Mouse (Mus musculus) intestine, postnatal 0 days (tissue): Measurements from ENCODE around the gene Bbc3. TPM values are rescaled to one million over a fixed set of nuclear protein-coding genes. Genes with fewer than 3 reads are reported as not detected.

ENCODE experiments used
- ATAC-seq: fragments of 200-750 bp; cut with Nextera tagmentation; 2 replicates; pipeline ENCODE4 v1.8.0; 2017; ENCODE audit warnings: mild to moderate bottlenecking, moderate TSS enrichment, moderate library complexity
- H3K27ac ChIP-seq: fragments of 300-500 bp; sonication (generic); 2 replicates; pipeline ENCODE4 v1.5.1; 2014; ENCODE audit warnings: mild to moderate bottlenecking, low read depth, low read length, moderate library complexity
- H3K27me3 ChIP-seq: fragments of 300-500 bp; sonication (generic); replicated peaks from 2 replicates; pipeline ENCODE4 v1.6.1; 2014; ENCODE audit warnings: low read length, mixed read lengths; ENCODE audit not compliant: control insufficient read depth, insufficient read depth
- H3K36me3 ChIP-seq: fragments of 300-500 bp; sonication (generic); 2 replicates; pipeline ENCODE4 v1.6.1; 2014; ENCODE audit warnings: mild to moderate bottlenecking, moderate library complexity; ENCODE audit not compliant: control insufficient read depth, insufficient read depth
- H3K4me1 ChIP-seq: fragments of 300-500 bp; sonication (generic); replicated peaks from 2 replicates; pipeline ENCODE4 v1.6.1; 2014; ENCODE audit warnings: antibody characterized with exemption, low read length, mixed read lengths; ENCODE audit not compliant: control insufficient read depth, insufficient read depth
- H3K4me2 ChIP-seq: fragments of 300-500 bp; sonication (generic); replicated peaks from 2 replicates; pipeline ENCODE4 v1.6.1; 2014; ENCODE audit warnings: low read depth, mild to moderate bottlenecking, moderate library complexity
- H3K4me3 ChIP-seq: fragments of 300-500 bp; sonication (generic); 2 replicates; pipeline ENCODE4 v1.5.1; 2014; ENCODE audit warnings: low read depth, low read length
- H3K9ac ChIP-seq: fragments of 300-500 bp; sonication (generic); 2 replicates; pipeline ENCODE4 v1.6.1; 2014; ENCODE audit warnings: mild to moderate bottlenecking, low read depth, low read length
- H3K9me3 ChIP-seq: fragments of 300-500 bp; sonication (generic); 2 replicates; pipeline ENCODE4 v1.6.1; 2016; ENCODE audit warnings: mixed run types; ENCODE audit not compliant: control insufficient read depth
- CTCF ChIP-seq: sonication (generic); IDR thresholded peaks from 2 replicates; pipeline ENCODE4 v1.5.1; 2016; ENCODE audit warnings: low read depth, mild to moderate bottlenecking, control low read depth, antibody characterized with exemption, moderate library complexity
- WGBS: fragments of 180-500 bp; shearing (Covaris S2); extraction: QIAGEN DNeasy Blood & Tissue Kit; methylation state at CpG from one replicate; pipeline ENCODE4 v1.1.7; 2014; 5-methylcytosine and 5-hydroxymethylcytosine counted together
- polyA plus RNA-seq: library from polyadenylated mRNA; unstranded; fragments of >200 nt; fragmentation: Nextera tagmentation; extraction: Ambion mirVana; gene quantifications from 2 replicates; pipeline ENCODE4 v1.2.1, GENCODE M21; 2015

The Bbc3 gene
- polyA plus RNA-seq, 1 experiment from 2014 or later: 6.6 TPM

DNA sequence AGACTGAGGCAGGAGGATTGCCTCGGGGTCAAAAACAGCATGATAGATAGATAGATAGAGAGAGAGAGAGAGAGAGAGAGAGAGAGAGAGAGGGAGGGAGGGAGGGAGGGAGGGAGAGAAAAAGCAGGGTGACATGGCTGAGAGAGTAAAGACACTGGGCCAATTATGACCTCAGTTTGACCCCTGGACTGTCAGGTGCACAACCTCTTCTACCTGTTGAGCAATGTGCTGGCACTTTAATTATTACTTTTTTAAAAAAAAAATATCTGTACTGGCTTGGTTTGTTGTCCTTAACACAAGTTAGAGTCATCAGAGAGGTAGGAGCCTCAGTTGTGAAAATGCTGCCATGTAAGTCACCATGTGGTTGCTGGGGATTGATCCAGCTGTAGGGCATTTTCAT, 20.4 kb upstream of the Bbc3 start:
- Histone ChIP-seq H3K4me2 (no peak overlapping the region), H3K9ac (no peak overlapping the region), H3K4me1 (no peaks in the 10 kb centered on the region), H3K27ac (no peak overlapping the region), H3K9me3 (no peaks in the 10 kb centered on the region), H3K27me3 (no peaks in the 10 kb centered on the region), H3K36me3 (peaks cover 17% of the 10 kb centered on the region), H3K4me3 (no peak overlapping the region)
- TF ChIP-seq CTCF: no peak
- ATAC-seq: no peak
- WGBS: 76% methylated on average over 1 of the region's 1 CpGs

- H3K9me3 ChIP-seq: no peaks in the 10 kb centered on the region
- no peak overlapping the region for H3K9ac ChIP-seq
- no peak overlapping the region for H3K27ac ChIP-seq
- WGBS: 22% methylated on average over 4 of the region's 4 CpGs
- peak; percentile 61 for ATAC-seq
- H3K4me1 ChIP-seq: no peaks in the 10 kb centered on the region
- H3K4me3 ChIP-seq: no peak overlapping the region; the same call in 1 of the 2 replicates
- no peaks in the 10 kb centered on the region for H3K36me3 ChIP-seq
- no peaks in the 10 kb centered on the region for H3K27me3 ChIP-seq
- peak overlapping the region; percentile 87 for H3K4me2 ChIP-seq
- TF ChIP-seq CTCF: no peak
Observed at GRCm38 (mm10) chr7:16294346-16294745, 13.8 kb upstream of the Bbc3 start.

DNA sequence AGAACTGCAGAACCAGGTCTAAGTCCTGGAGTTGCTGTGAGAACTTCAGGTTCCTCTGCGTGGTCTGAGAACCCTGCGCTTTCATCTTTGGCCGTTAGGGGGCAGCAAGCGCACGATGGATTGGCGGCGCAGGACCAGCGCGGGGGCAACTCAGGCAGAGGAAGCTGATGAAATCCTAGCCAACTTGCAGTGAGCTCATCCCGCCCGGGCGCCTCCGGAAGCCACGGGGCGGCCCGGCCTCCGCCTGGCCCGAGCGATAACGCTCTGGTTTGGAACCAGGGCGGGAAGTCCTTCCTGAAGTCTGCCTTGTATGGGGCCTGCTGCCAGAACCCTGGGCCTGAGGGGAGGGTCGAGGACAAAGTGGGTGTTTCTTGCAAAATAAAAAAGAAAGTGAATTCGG, 13.4 kb upstream of the Bbc3 start:
- H3K4me1 ChIP-seq: no peaks in the 10 kb centered on the region
- TF ChIP-seq CTCF: peak; percentile 99
- H3K9me3 ChIP-seq: no peaks in the 10 kb centered on the region
- H3K9ac ChIP-seq: 0 out of 2 replicates have a peak overlapping the region, but pooled peaks have one; percentile 44
- ATAC-seq: peak; percentile 81
- H3K4me2 ChIP-seq: peak overlapping the region; percentile 87
- H3K36me3 ChIP-seq: no peaks in the 10 kb centered on the region
- 0 out of 2 replicates have a peak, but pooled peaks cover 4% of the 10 kb centered on the region for H3K27me3 ChIP-seq
- H3K27ac ChIP-seq: peak overlapping the region; percentile 90
- H3K4me3 ChIP-seq: peak overlapping the region; percentile 49
- 1% methylated on average over 23 of the region's 23 CpGs for WGBS

DNA sequence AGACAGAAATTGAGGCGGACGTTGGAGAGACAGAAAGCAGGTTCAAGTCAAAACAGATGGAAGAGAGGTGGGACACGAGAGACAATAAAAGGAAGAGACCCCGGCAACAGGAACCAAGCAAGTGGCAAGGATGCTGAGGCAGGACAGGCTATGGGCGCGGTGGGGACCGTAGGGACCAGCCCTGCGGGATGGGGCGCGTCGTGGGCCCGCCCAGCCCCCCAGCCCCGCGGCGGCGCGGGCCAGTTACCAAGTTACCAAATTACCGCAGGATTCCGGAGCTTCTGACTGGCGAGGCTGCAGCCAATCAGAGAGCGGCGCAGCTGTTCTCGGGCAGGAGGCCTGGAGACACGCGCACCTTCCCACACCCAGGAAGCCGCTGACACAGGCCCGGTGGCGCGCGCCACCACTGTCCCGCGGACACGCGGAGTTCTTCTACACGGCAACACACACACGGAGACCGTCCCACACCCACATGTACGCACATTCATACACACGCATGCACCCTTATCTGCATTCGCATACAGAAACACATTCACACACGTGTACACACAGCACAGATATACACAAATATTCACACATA, 12.8 kb upstream of the Bbc3 start:
- Histone ChIP-seq H3K4me3 (peak overlapping the region; percentile 49), H3K9ac (peak overlapping the region; percentile 44; the same call in 1 of the 2 replicates), H3K4me1 (no peaks in the 10 kb centered on the region), H3K36me3 (no peaks in the 10 kb centered on the region), H3K27ac (peak overlapping the region; percentile 90), H3K27me3 (0 out of 2 replicates have a peak, but pooled peaks cover 4% of the 10 kb centered on the region), H3K4me2 (peak overlapping the region; percentile 87), H3K9me3 (no peaks in the 10 kb centered on the region)
- ATAC-seq: peak; percentile 55
- 2% methylated on average over 40 of the region's 41 CpGs for WGBS
- TF ChIP-seq CTCF: no peak

GRCm38 (mm10) chr7:16296146-16296545, 12.0 kb upstream of the Bbc3 start:
- Histone ChIP-seq H3K27ac (no peak overlapping the region), H3K27me3 (0 out of 2 replicates have a peak, but pooled peaks cover 4% of the 10 kb centered on the region), H3K9me3 (no peaks in the 10 kb centered on the region), H3K36me3 (no peaks in the 10 kb centered on the region), H3K4me1 (no peaks in the 10 kb centered on the region), H3K4me2 (no peak overlapping the region), H3K4me3 (no peak overlapping the region), H3K9ac (no peak overlapping the region)
- ATAC-seq: no peak
- TF ChIP-seq CTCF: no peak
- WGBS: 32% methylated on average over 2 of the region's 2 CpGs

- Histone ChIP-seq H3K9ac (0 out of 2 replicates have a peak overlapping the region, but pooled peaks have one; percentile 34), H3K36me3 (no peaks in the 10 kb centered on the region), H3K4me3 (peak overlapping the region; percentile 26), H3K9me3 (no peaks in the 10 kb centered on the region), H3K27me3 (0 out of 2 replicates have a peak, but pooled peaks cover 4% of the 10 kb centered on the region), H3K4me2 (peak overlapping the region; percentile 65), H3K27ac (peak overlapping the region; percentile 62), H3K4me1 (no peaks in the 10 kb centered on the region)
- TF ChIP-seq CTCF: peak; percentile 56
- 1% methylated on average over 22 of the region's 22 CpGs for WGBS
- ATAC-seq: peak; percentile 41
Observed at GRCm38 (mm10) chr7:16296766-16297390, 11.3 kb upstream of the Bbc3 start.
